Mouse (Mus musculus): ENCODE results near the gene Ssh1.

The Ssh1 gene

GRCm38 (mm10) chr5:113889912-113890311 is 103.8 kb downstream of the Ssh1 start:
- DNase-seq (ENCODE audit: low spot score in 2 of 2) = no peak

- DNase-seq (ENCODE audit: low spot score in 2 of 2) = no peak
These were observed 104.3 kb downstream of the Ssh1 start for GRCm38 (mm10) chr5:113889181-113889906.

- no peak for DNase-seq (ENCODE audit: low spot score in 2 of 2)
These were observed 105.4 kb downstream of the Ssh1 start for GRCm38 (mm10) chr5:113888186-113888795.

- no peak for DNase-seq (ENCODE audit: low spot score in 2 of 2)
These were observed 106.6 kb downstream of the Ssh1 start for GRCm38 (mm10) chr5:113887132-113887531.

Measured in frontal cortex, postnatal 14 days (tissue).